ENCODE assay signal across 22 mouse cellular contexts in the genomic region with DNA sequence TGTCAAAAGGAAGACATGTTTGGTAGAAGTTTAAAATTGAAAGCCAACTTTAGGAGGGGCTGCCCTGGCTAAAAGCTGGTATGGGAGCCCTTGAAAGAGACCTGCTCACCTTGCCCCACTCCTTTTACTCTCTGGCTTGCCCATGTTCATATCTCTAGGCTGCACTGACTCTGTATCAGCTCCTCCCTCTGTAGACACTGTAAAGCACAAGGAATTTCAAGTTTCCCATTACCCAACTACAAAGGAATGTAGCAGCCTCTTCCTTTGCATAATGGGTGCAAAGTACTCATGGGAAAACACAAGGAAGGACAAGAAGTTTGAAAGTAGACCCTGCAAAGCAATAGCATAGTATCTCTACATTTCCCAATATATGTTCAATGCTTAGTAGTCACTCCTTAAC. TPM values are rescaled to one million over a fixed set of nuclear protein-coding genes. Genes with fewer than 3 reads are reported as not detected.
A peak's percentile ranks its signal among the peaks of the same experiment; 100 is the strongest.
DNase-seq lines count a peak whose midpoint lies in the region; ATAC-seq and TF ChIP-seq lines count a peak whose summit lies in the region.
"Had no signal": no experiment of that assay in that cellular context is flagged by ENCODE, and none has a peak within 500 bp of the region (broad histone marks: within the 10 kb centered on the region; RNA-seq: fewer than 3 reads in every experiment).

No protein-coding gene starts in this region.

- H3K27ac ChIP-seq in heart, embryonic 11.5 days (ENCODE audit: low read depth, low read length): peak overlapping the region; percentile 75
- no peak overlapping the region for H3K27ac ChIP-seq in kidney, adult 2 months (ENCODE audit: insufficient read depth, low read depth, low read length)
- H3K27ac ChIP-seq in kidney, embryonic 15.5 days: 0 out of 2 replicates have a peak overlapping the region, but pooled peaks have one; percentile 41
- H3K27ac ChIP-seq: embryonic facial prominence, embryonic 10.5 days; forebrain, embryonic 13.5 days; left cerebral cortex, adult 2 months; liver, embryonic 13.5 days had no signal

- H3K4me3 ChIP-seq in heart, embryonic 11.5 days (ENCODE audit: low read depth, low read length): no peak overlapping the region
- H3K4me3 ChIP-seq in kidney, adult 2 months (ENCODE audit: insufficient read depth, low read depth, low read length): no peak overlapping the region
- no peak overlapping the region for H3K4me3 ChIP-seq in kidney, embryonic 15.5 days (replicated peaks)
- H3K4me3 ChIP-seq: embryonic facial prominence, embryonic 10.5 days; forebrain, embryonic 13.5 days; left cerebral cortex, adult 2 months; liver, embryonic 13.5 days had no signal

- H3K9me3 ChIP-seq in heart, embryonic 11.5 days (replicated peaks; ENCODE audit: control insufficient read depth, low read length): no peaks in the 10 kb centered on the region
- no peaks in the 10 kb centered on the region for H3K9me3 ChIP-seq in kidney, embryonic 15.5 days (replicated peaks)
- H3K9me3 ChIP-seq: embryonic facial prominence, embryonic 10.5 days; forebrain, embryonic 13.5 days; liver, embryonic 13.5 days had no signal

- no peak for TF ChIP-seq CTCF in kidney, adult 2 months (conservative IDR thresholded peaks at IDR 0.05; ENCODE audit: insufficient read depth, insufficient read length, low read depth, low read length)

- H3K9ac ChIP-seq in heart, embryonic 11.5 days (ENCODE audit: low read depth, low read length): no peak overlapping the region
- H3K9ac ChIP-seq in kidney, embryonic 15.5 days: no peak overlapping the region
- H3K9ac ChIP-seq: forebrain, embryonic 13.5 days; liver, embryonic 13.5 days had no signal

- no peak; the same call in 1 of the 2 replicates for ATAC-seq in heart, embryonic 11.5 days (replicated peaks; ENCODE audit: insufficient number of reproducible peaks, low FRiP score, low TSS enrichment)
- ATAC-seq in kidney, embryonic 15.5 days (replicated peaks; ENCODE audit: low FRiP score): peak; percentile 63
- ATAC-seq in megakaryocyte-erythroid progenitor cell, adult 5-6 weeks (replicated peaks; ENCODE audit: low FRiP score, low TSS enrichment, poor library complexity, severe bottlenecking): no peak
- ATAC-seq: forebrain, embryonic 13.5 days; inflammation-experienced regulatory T-cells, adult 6 months; midbrain, embryonic 16.5 days had no signal

- DNase-seq in heart, postnatal 4 days: no peak
- peak; percentile 33 for DNase-seq in kidney, adult 2 months
- no peak for DNase-seq in kidney, postnatal 4 days
- peak; percentile 80 for DNase-seq in Muller cell, postnatal 12 days (ENCODE audit: inconsistent ontology term)
- no peak for DNase-seq in right cerebral cortex, postnatal 14 days
- DNase-seq: adrenal gland, postnatal 25 days; cerebellum, adult 18-20 months; gastrocnemius, postnatal 14 days; liver, embryonic 13.5 days; right cerebral cortex, adult 18-20 months; thymus, adult 18-20 months had no signal

- no peaks in the 10 kb centered on the region for H3K36me3 ChIP-seq in heart, embryonic 11.5 days (ENCODE audit: control insufficient read depth, insufficient read depth, low read length)
- no peaks in the 10 kb centered on the region for H3K36me3 ChIP-seq in kidney, adult 2 months (ENCODE audit: control insufficient read depth, insufficient read depth, low read length)
- H3K36me3 ChIP-seq in kidney, embryonic 15.5 days: no peaks in the 10 kb centered on the region
- H3K36me3 ChIP-seq: embryonic facial prominence, embryonic 10.5 days; liver, embryonic 13.5 days had no signal

- peaks cover 7% of the 10 kb centered on the region for H3K4me1 ChIP-seq in heart, embryonic 11.5 days (ENCODE audit: control insufficient read depth, insufficient read depth, low read length)
- H3K4me1 ChIP-seq in kidney, adult 2 months (ENCODE audit: control insufficient read depth, insufficient read depth, low read length): 0 out of 2 replicates have a peak, but pooled peaks cover 3% of the 10 kb centered on the region
- no peaks in the 10 kb centered on the region; the same call in 1 of the 2 replicates for H3K4me1 ChIP-seq in kidney, embryonic 15.5 days
- H3K4me1 ChIP-seq: liver, embryonic 13.5 days had no signal

- H3K4me2 ChIP-seq in heart, embryonic 11.5 days: no peak overlapping the region
- H3K4me2 ChIP-seq in kidney, embryonic 15.5 days: no peak overlapping the region
- H3K4me2 ChIP-seq: forebrain, embryonic 13.5 days; liver, embryonic 13.5 days had no signal

- H3K27me3 ChIP-seq in heart, embryonic 11.5 days (ENCODE audit: control insufficient read depth, insufficient read depth, low read length): no peaks in the 10 kb centered on the region
- no peaks in the 10 kb centered on the region for H3K27me3 ChIP-seq in kidney, adult 2 months (replicated peaks; ENCODE audit: control insufficient read depth, insufficient read depth, low read length)
- no peaks in the 10 kb centered on the region for H3K27me3 ChIP-seq in kidney, embryonic 15.5 days
- H3K27me3 ChIP-seq: forebrain, embryonic 13.5 days; liver, embryonic 13.5 days had no signal

- TF ChIP-seq POLR2A in kidney, adult 2 months (IDR thresholded peaks at IDR 0.05; ENCODE audit: low read depth, low read length): no peak

RNA-seq across cellular contexts. Expression of a gene that starts 34.5 kb away (rescaled TPM):
- 9.4 and 9.9 TPM in 2 replicates for polyA plus RNA-seq in heart, embryonic 11.5 days (2014; fragmentation: Nextera tagmentation; extraction: Ambion mirVana)
- 100 to 1,000 TPM; 279 to 301 TPM for total RNA-seq in heart, postnatal 4 days (2021)
- 0.43 and 35.1 TPM in 2 replicates for polyA plus RNA-seq in kidney, adult 2 months (2012; rRNA removed)
- 0.78 and 1.3 TPM in 2 replicates for polyA plus RNA-seq in kidney, embryonic 15.5 days (2015; fragmentation: Nextera tagmentation; extraction: Ambion mirVana)
- not detected in 2 replicates for total RNA-seq in megakaryocyte-erythroid progenitor cell, adult 5-6 weeks (2014; fragmentation: Nextera tagmentation)
- not detected in 2 replicates for total RNA-seq in megakaryocyte-erythroid progenitor cell, adult 5-6 weeks (2017)
- total RNA-seq: adrenal gland, postnatal 25 days; left cerebral cortex, adult 2 months; megakaryocyte, adult 5-6 weeks had no signal
- polyA plus RNA-seq: embryonic facial prominence, embryonic 10.5 days; forebrain, embryonic 13.5 days; hindbrain, embryonic 11.5 days; inflammation-experienced regulatory T-cells, adult 6 months; limb, embryonic 11.5 days; liver, embryonic 13.5 days; midbrain, embryonic 16.5 days had no signal

Comparison
In these comparisons a context has a peak if more than half of its experiments do, and no peak if none do; other contexts are left out.
1. DNase-seq: peak in kidney, adult 2 months (single experiment) and Muller cell, postnatal 12 days (single experiment); none in heart, postnatal 4 days (single experiment), kidney, postnatal 4 days (0 of 2) and right cerebral cortex, postnatal 14 days (single experiment).